Mouse (Mus musculus): ENCODE results near the gene Add3.

- TF ChIP-seq CTCF (IDR thresholded peaks at IDR 0.05; ENCODE audit: borderline replicate concordance, insufficient read depth, low read length) (no peak), POLR2A (IDR thresholded peaks at IDR 0.05; ENCODE audit: low read depth, low read length) (no peak)
Observed at GRCm38 (mm10) chr19:53194751-53195520, 54.7 kb downstream of the Add3 start.

Data from embryonic fibroblast, embryonic 13.5 days (primary cell).